Mouse (Mus musculus): ENCODE measurements around the gene Enox1. TPM values are rescaled to one million over a fixed set of nuclear protein-coding genes. Genes with fewer than 3 reads are reported as not detected.

The Enox1 gene
- polyA plus RNA-seq, 1 experiment from 2014 or later, result 0.13 TPM

DNA sequence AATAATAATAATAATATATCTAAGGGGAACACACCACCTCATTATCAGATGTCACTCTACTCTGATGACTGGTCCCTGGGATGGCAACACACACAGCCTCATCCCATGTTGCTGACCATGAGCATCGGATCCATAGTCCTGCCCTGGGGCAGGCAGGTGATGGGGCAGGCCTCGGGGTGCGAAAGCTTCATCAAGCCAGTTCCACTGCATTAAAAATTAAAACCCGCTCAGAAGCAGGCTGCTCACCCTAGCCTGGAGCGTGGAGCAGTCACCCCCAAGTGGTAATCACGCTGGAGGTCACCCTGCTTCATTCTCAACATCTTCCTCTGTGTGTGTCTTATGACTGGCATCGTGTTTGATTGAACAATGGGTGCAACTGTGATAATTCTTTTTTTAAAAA lies 321.6 kb downstream of the Enox1 start:
- Histone ChIP-seq H3K9ac (ENCODE audit: low read depth, low read length) (no peak overlapping the region), H3K4me3 (ENCODE audit: low read depth, low read length) (no peak overlapping the region), H3K36me3 (ENCODE audit: control insufficient read depth, insufficient read depth) (no peaks in the 10 kb centered on the region), H3K4me1 (ENCODE audit: control insufficient read depth, low read depth, low read length) (no peaks in the 10 kb centered on the region), H3K9me3 (replicated peaks; ENCODE audit: control insufficient read depth, low read length) (no peaks in the 10 kb centered on the region), H3K27ac (ENCODE audit: low read length) (no peak overlapping the region), H3K27me3 (ENCODE audit: control insufficient read depth, insufficient read depth, low read depth, low read length) (no peaks in the 10 kb centered on the region), H3K4me2 (ENCODE audit: low read depth, low read length) (no peak overlapping the region)
- ATAC-seq (ENCODE audit: low read depth), result no peak
- 64% methylated on average over 7 of the region's 7 CpGs for WGBS (ENCODE audit: insufficient replicate concordance)

DNA sequence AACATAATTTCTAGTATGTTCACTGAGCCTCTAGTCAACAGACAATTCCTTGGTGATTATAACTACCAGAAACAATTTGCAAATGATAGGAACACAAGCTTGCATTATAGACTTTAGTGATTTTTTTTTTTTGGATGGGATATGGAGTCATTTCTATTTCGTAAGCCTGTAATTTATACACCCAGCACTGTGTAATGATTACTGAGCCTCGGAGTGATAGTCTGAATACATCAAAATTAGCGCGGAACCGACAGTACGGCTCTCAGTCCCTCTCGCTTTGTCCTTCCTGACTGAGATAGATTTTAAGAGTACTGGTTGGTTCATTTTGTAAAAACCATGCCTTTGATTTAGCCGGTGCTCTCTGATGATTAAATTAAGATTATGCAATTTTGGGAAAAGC lies 322.1 kb downstream of the Enox1 start:
- Histone ChIP-seq H3K9ac (ENCODE audit: low read depth, low read length) (no peak overlapping the region), H3K4me2 (ENCODE audit: low read depth, low read length) (no peak overlapping the region), H3K36me3 (ENCODE audit: control insufficient read depth, insufficient read depth) (no peaks in the 10 kb centered on the region), H3K4me3 (ENCODE audit: low read depth, low read length) (no peak overlapping the region), H3K27me3 (ENCODE audit: control insufficient read depth, insufficient read depth, low read depth, low read length) (no peaks in the 10 kb centered on the region), H3K27ac (ENCODE audit: low read length) (no peak overlapping the region), H3K9me3 (replicated peaks; ENCODE audit: control insufficient read depth, low read length) (no peaks in the 10 kb centered on the region), H3K4me1 (ENCODE audit: control insufficient read depth, low read depth, low read length) (no peaks in the 10 kb centered on the region)
- whole genome bisulfite sequencing (ENCODE audit: insufficient replicate concordance), result 83% methylated on average over 8 of the region's 8 CpGs
- ATAC-seq (ENCODE audit: low read depth), result no peak

- 27% methylated on average over 15 of the region's 15 CpGs for WGBS (ENCODE audit: insufficient replicate concordance)
- no peaks in the 10 kb centered on the region for H3K4me1 ChIP-seq (ENCODE audit: control insufficient read depth, low read depth, low read length)
- H3K9ac ChIP-seq (ENCODE audit: low read depth, low read length), result no peak overlapping the region
- no peaks in the 10 kb centered on the region for H3K27me3 ChIP-seq (ENCODE audit: control insufficient read depth, insufficient read depth, low read depth, low read length)
- no peaks in the 10 kb centered on the region for H3K9me3 ChIP-seq (replicated peaks; ENCODE audit: control insufficient read depth, low read length)
- no peaks in the 10 kb centered on the region for H3K36me3 ChIP-seq (ENCODE audit: control insufficient read depth, insufficient read depth)
- no peak overlapping the region for H3K4me3 ChIP-seq (ENCODE audit: low read depth, low read length)
- no peak for ATAC-seq (ENCODE audit: low read depth)
- no peak overlapping the region for H3K4me2 ChIP-seq (ENCODE audit: low read depth, low read length)
- no peak overlapping the region for H3K27ac ChIP-seq (ENCODE audit: low read length)
These were observed 326.5 kb downstream of the Enox1 start for GRCm38 (mm10) chr14:77483076-77483475.

DNA sequence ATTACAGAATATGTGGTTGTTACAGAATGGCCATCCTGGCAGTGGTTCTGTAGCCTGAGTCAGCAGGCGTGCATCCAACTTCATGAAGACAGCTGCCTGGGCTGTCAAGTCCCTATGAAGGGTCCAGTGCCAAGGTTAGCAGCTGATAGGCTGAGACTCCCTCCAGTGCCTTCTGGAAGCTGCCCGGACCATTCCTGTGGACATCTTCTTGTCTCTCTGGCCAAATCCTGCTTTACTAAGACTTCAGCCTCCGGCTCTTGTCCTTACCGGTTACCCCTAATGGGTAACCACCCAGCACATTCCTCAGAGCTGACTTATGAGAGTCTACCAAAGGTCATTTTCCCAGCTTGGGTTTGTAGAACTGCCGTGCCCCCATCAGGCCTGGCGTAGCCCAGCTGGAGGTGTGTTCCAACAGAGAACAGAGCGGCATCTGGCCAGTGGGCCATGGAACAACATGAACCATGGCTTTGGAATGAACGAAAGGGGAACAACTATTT lies 328.4 kb downstream of the Enox1 start:
- no peak for ATAC-seq (ENCODE audit: low read depth)
- 70% methylated on average over 8 of the region's 8 CpGs for WGBS (ENCODE audit: insufficient replicate concordance)

GRCm38 (mm10) chr14:77490699-77491098 lies 334.1 kb downstream of the Enox1 start:
- Histone ChIP-seq H3K27me3 (ENCODE audit: control insufficient read depth, insufficient read depth, low read depth, low read length) (no peaks in the 10 kb centered on the region), H3K4me2 (ENCODE audit: low read depth, low read length) (no peak overlapping the region), H3K27ac (ENCODE audit: low read length) (no peak overlapping the region), H3K4me1 (ENCODE audit: control insufficient read depth, low read depth, low read length) (no peaks in the 10 kb centered on the region), H3K36me3 (ENCODE audit: control insufficient read depth, insufficient read depth) (no peaks in the 10 kb centered on the region), H3K9ac (ENCODE audit: low read depth, low read length) (no peak overlapping the region), H3K4me3 (ENCODE audit: low read depth, low read length) (no peak overlapping the region), H3K9me3 (replicated peaks; ENCODE audit: control insufficient read depth, low read length) (no peaks in the 10 kb centered on the region)
- no peak for ATAC-seq (ENCODE audit: low read depth)
- 82% methylated on average over 6 of the region's 6 CpGs for WGBS (ENCODE audit: insufficient replicate concordance)

More for the DNA sequence above, 328.4 kb downstream of the Enox1 start:
- Histone ChIP-seq H3K9ac (ENCODE audit: low read depth, low read length) (no peak overlapping the region), H3K4me1 (ENCODE audit: control insufficient read depth, low read depth, low read length) (no peaks in the 10 kb centered on the region), H3K27me3 (ENCODE audit: control insufficient read depth, insufficient read depth, low read depth, low read length) (no peaks in the 10 kb centered on the region), H3K27ac (ENCODE audit: low read length) (no peak overlapping the region), H3K4me2 (ENCODE audit: low read depth, low read length) (no peak overlapping the region), H3K36me3 (ENCODE audit: control insufficient read depth, insufficient read depth) (no peaks in the 10 kb centered on the region), H3K9me3 (replicated peaks; ENCODE audit: control insufficient read depth, low read length) (no peaks in the 10 kb centered on the region), H3K4me3 (ENCODE audit: low read depth, low read length) (no peak overlapping the region)

DNA sequence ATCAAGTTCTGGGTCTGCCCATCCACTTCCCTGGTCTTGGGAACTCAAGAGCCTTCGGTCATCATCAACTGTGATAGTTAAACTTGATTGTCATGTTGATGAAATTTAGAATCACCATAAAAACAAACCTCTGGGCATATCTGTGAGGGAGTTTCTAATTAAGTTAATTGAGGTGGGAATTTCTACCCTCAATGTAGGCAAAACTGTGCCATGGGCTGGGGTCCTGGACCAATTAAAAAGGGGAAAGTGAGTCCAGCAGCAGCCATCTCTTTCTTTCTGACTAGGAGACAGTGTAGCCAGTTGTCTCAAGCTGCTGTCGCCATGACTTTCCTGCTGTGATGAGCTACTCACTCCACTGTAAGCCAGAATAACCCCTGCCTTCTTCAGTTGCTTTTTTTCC lies 335.2 kb downstream of the Enox1 start:
- no peak overlapping the region for H3K4me2 ChIP-seq (ENCODE audit: low read depth, low read length)

GRCm38 (mm10) chr14:77499996-77500581 lies 343.5 kb downstream of the Enox1 start:
- no peaks in the 10 kb centered on the region for H3K4me1 ChIP-seq (ENCODE audit: control insufficient read depth, low read depth, low read length)
- H3K27me3 ChIP-seq (ENCODE audit: control insufficient read depth, insufficient read depth, low read depth, low read length), result no peaks in the 10 kb centered on the region
- H3K4me2 ChIP-seq (ENCODE audit: low read depth, low read length), result no peak overlapping the region
- no peak for ATAC-seq (ENCODE audit: low read depth)
- H3K36me3 ChIP-seq (ENCODE audit: control insufficient read depth, insufficient read depth), result no peaks in the 10 kb centered on the region
- no peak overlapping the region for H3K27ac ChIP-seq (ENCODE audit: low read length)
- H3K9me3 ChIP-seq (replicated peaks; ENCODE audit: control insufficient read depth, low read length), result no peaks in the 10 kb centered on the region
- H3K9ac ChIP-seq (ENCODE audit: low read depth, low read length), result no peak overlapping the region
- 50% methylated on average over 6 of the region's 6 CpGs for WGBS (ENCODE audit: insufficient replicate concordance)
- no peak overlapping the region for H3K4me3 ChIP-seq (ENCODE audit: low read depth, low read length)

More for the DNA sequence above, 335.2 kb downstream of the Enox1 start:
- 63% methylated on average over 2 of the region's 2 CpGs for WGBS (ENCODE audit: insufficient replicate concordance)
- Histone ChIP-seq H3K9ac (ENCODE audit: low read depth, low read length) (no peak overlapping the region), H3K27ac (ENCODE audit: low read length) (no peak overlapping the region), H3K36me3 (ENCODE audit: control insufficient read depth, insufficient read depth) (no peaks in the 10 kb centered on the region), H3K4me3 (ENCODE audit: low read depth, low read length) (no peak overlapping the region), H3K27me3 (ENCODE audit: control insufficient read depth, insufficient read depth, low read depth, low read length) (no peaks in the 10 kb centered on the region), H3K4me1 (ENCODE audit: control insufficient read depth, low read depth, low read length) (no peaks in the 10 kb centered on the region), H3K9me3 (replicated peaks; ENCODE audit: control insufficient read depth, low read length) (no peaks in the 10 kb centered on the region)
- no peak for ATAC-seq (ENCODE audit: low read depth)

- no peak for ATAC-seq (ENCODE audit: low read depth)
- no peaks in the 10 kb centered on the region for H3K9me3 ChIP-seq (replicated peaks; ENCODE audit: control insufficient read depth, low read length)
- no peak overlapping the region for H3K27ac ChIP-seq (ENCODE audit: low read length)
- no peak overlapping the region for H3K9ac ChIP-seq (ENCODE audit: low read depth, low read length)
- H3K4me2 ChIP-seq (ENCODE audit: low read depth, low read length), result no peak overlapping the region
- H3K36me3 ChIP-seq (ENCODE audit: control insufficient read depth, insufficient read depth), result no peaks in the 10 kb centered on the region
- H3K27me3 ChIP-seq (ENCODE audit: control insufficient read depth, insufficient read depth, low read depth, low read length), result no peaks in the 10 kb centered on the region
- 52% methylated on average over 12 of the region's 12 CpGs for WGBS (ENCODE audit: insufficient replicate concordance)
- no peaks in the 10 kb centered on the region for H3K4me1 ChIP-seq (ENCODE audit: control insufficient read depth, low read depth, low read length)
- no peak overlapping the region for H3K4me3 ChIP-seq (ENCODE audit: low read depth, low read length)
These were observed 348.0 kb downstream of the Enox1 start for GRCm38 (mm10) chr14:77504458-77505135.

DNA sequence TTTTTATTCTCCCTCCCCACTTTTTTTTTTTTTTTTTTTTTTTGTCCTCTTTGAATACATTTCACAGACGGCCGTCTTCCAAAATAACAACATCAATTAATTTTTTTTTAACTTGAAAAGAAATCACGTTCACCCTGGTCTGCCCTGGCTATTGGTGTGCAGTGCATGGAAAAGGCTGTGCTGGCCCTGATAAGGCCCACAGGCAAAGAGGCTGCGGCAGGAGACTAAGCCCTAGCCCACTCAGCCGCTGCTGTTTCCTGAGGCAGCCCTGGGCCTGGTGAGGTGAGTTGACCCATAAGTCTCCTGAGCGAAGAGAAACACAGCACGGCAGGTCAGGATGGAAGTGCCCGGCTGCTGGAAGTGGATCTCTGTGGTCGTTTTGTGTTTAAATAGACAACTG lies 349.8 kb downstream of the Enox1 start:
- ATAC-seq (ENCODE audit: low read depth), result no peak
- H3K36me3 ChIP-seq (ENCODE audit: control insufficient read depth, insufficient read depth), result no peaks in the 10 kb centered on the region

More for the DNA sequence above, 349.8 kb downstream of the Enox1 start:
- Histone ChIP-seq H3K9ac (ENCODE audit: low read depth, low read length) (no peak overlapping the region), H3K27ac (ENCODE audit: low read length) (no peak overlapping the region), H3K4me1 (ENCODE audit: control insufficient read depth, low read depth, low read length) (no peaks in the 10 kb centered on the region), H3K27me3 (ENCODE audit: control insufficient read depth, insufficient read depth, low read depth, low read length) (no peaks in the 10 kb centered on the region), H3K4me3 (ENCODE audit: low read depth, low read length) (no peak overlapping the region), H3K9me3 (replicated peaks; ENCODE audit: control insufficient read depth, low read length) (no peaks in the 10 kb centered on the region), H3K4me2 (ENCODE audit: low read depth, low read length) (no peak overlapping the region)
- WGBS (ENCODE audit: insufficient replicate concordance), result 54% methylated on average over 9 of the region's 9 CpGs

Data from liver, embryonic 16.5 days (tissue).